Mouse (Mus musculus) ES-Bruce4 (cell line): Measurements from ENCODE around the gene Clba1.

ENCODE experiments used
- CTCF ChIP-seq: IDR thresholded peaks from one replicate; pipeline ENCODE4 v1.8.1; 2011; ENCODE audit warnings: low read depth, low read length
- EP300 ChIP-seq: IDR thresholded peaks from 2 replicates; pipeline ENCODE4 v1.6.1; 2011; ENCODE audit warnings: low read depth, low read length; ENCODE audit not compliant: insufficient read depth
- POLR2A ChIP-seq: IDR thresholded peaks from one replicate; pipeline ENCODE4 v1.8.1; 2011; ENCODE audit warnings: low read length; ENCODE audit not compliant: insufficient read depth

GRCm38 (mm10) chr12:112774026-112774425 lies 34.7 kb upstream of the Clba1 start:
- no peak for TF ChIP-seq POLR2A
- TF ChIP-seq CTCF: no peak
- no peak for TF ChIP-seq EP300
